Mouse (Mus musculus) intestine, embryonic 16.5 days (tissue): Measurements from ENCODE around the gene Ly6g6c. TPM values are rescaled to one million over a fixed set of nuclear protein-coding genes. Genes with fewer than 3 reads are reported as not detected.
"Not testable (repeated sequence)": the region's sequence is repeated elsewhere in the genome, so short reads cannot be mapped to it uniquely, and the experiment has no call there.

ENCODE experiments used
- ATAC-seq: fragments of 200-750 bp; cut with Nextera tagmentation; 2 replicates; pipeline ENCODE4 v1.8.0; 2017; ENCODE audit warnings: moderate TSS enrichment, moderate library complexity
- H3K27ac ChIP-seq: fragments of 300-500 bp; sonication (generic); 2 replicates; pipeline ENCODE4 v1.5.1; 2014; ENCODE audit warnings: mild to moderate bottlenecking, low read length
- H3K27me3 ChIP-seq: fragments of 300-500 bp; sonication (generic); replicated peaks from 2 replicates; pipeline ENCODE4 v1.6.1; 2014; ENCODE audit warnings: low read length, control low read depth, mixed read lengths; ENCODE audit not compliant: control insufficient read depth, insufficient read depth
- H3K36me3 ChIP-seq: fragments of 300-500 bp; sonication (generic); 2 replicates; pipeline ENCODE4 v1.6.1; 2014; ENCODE audit warnings: low read length, control low read depth; ENCODE audit not compliant: control insufficient read depth, insufficient read depth
- H3K4me1 ChIP-seq: fragments of 300-500 bp; sonication (generic); 2 replicates; pipeline ENCODE4 v1.6.1; 2014; ENCODE audit warnings: low read length, control low read depth, mixed read lengths; ENCODE audit not compliant: control insufficient read depth, insufficient read depth
- H3K4me2 ChIP-seq: fragments of 300-500 bp; sonication (generic); 2 replicates; pipeline ENCODE4 v1.6.1; 2014; ENCODE audit warnings: low read depth, low read length, control low read depth
- H3K4me3 ChIP-seq: fragments of 300-500 bp; sonication (generic); 2 replicates; pipeline ENCODE4 v1.5.1; 2014; ENCODE audit warnings: mild to moderate bottlenecking, low read length
- H3K9ac ChIP-seq: fragments of 300-500 bp; sonication (generic); 2 replicates; pipeline ENCODE4 v1.6.1; 2014; ENCODE audit warnings: low read depth, low read length
- H3K9me3 ChIP-seq: fragments of 300-500 bp; sonication (generic); 2 replicates; pipeline ENCODE4 v1.6.1; 2016; ENCODE audit warnings: low read length, control low read depth; ENCODE audit not compliant: control insufficient read depth
- WGBS: fragments of 180-500 bp; shearing (Covaris S2); extraction: QIAGEN DNeasy Blood & Tissue Kit; methylation state at CpG from one replicate; pipeline ENCODE4 v1.1.7; 2014; 5-methylcytosine and 5-hydroxymethylcytosine counted together
- polyA plus RNA-seq: library from polyadenylated mRNA; unstranded; fragments of >200 nt; fragmentation: Nextera tagmentation; extraction: Ambion mirVana; gene quantifications from 2 replicates; pipeline ENCODE4 v1.2.1, GENCODE M21; 2015

The Ly6g6c gene
- polyA plus RNA-seq, 1 experiment from 2014 or later: 0.24 TPM

DNA sequence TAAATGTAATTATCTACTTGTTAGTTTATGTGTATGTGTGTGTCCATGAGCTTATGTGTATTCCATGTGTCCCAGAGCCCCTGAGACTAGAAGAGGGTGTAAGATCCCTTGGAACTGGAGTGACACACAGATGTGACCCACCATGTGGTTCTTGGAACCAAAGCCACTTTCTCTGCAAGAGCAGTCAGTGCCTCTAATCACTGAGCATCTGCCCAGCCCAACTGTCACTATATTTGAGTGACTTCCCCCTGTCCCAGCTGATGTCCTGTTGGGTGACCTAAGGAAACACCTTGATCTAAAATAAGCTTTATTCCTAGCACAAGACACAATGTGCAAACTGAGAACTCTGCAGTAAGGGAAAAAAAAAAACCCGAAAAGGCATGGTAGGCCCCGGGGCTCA is 36.9 kb upstream of the Ly6g6c start:
- H3K4me3 ChIP-seq: no peak overlapping the region
- no peak overlapping the region for H3K9ac ChIP-seq
- H3K9me3 ChIP-seq: no peaks in the 10 kb centered on the region
- H3K36me3 ChIP-seq: no peaks in the 10 kb centered on the region
- ATAC-seq: no peak
- no peak overlapping the region for H3K27ac ChIP-seq
- no peaks in the 10 kb centered on the region for H3K27me3 ChIP-seq
- 80% methylated on average over 2 of the region's 2 CpGs for WGBS
- no peak overlapping the region for H3K4me2 ChIP-seq
- H3K4me1 ChIP-seq: peaks cover 15% of the 10 kb centered on the region

DNA sequence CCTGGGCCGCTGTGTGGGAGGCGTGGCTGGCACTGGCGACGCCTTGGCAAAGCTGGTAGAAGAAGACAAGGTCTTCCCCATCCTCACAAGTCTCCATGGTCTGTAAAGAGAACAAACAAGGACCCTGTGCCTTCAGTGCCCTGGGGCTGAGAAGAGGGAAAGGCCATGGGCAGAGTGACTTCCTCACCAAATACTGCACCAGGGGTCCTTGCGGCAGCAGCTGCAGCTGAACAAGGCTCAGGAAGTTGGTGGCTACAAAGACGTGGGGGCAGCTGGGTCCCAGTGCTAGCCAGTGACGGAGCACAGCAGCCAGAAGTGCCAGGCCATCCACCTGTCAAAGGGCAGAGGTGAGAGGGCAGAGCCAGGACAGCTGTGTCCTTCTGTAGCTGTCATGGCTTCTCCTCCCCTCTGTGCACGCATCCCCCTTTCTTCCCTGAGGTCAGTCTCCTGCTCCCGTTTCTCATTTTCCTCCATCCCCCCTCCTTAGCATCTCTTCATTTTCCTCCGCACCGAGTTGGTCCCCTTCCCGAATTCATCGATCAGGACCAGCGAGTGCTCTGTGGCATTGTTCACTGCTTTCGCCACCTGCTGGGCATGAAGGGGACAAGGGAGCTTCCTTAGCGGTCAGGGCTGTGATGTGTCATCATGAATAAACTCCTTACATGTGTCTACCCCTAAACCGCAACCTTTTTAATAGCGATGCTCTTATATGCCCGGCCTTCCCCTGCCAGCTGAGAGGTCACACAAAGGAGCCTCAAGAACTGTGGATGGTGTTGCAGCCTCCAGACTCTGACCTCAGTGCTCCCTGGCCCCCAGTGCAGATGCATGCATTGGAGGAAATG is 35.3 kb upstream of the Ly6g6c start:
- no peak overlapping the region for H3K4me2 ChIP-seq
- H3K4me1 ChIP-seq: peaks cover 5% of the 10 kb centered on the region
- H3K4me3 ChIP-seq: no peak overlapping the region
- no peaks in the 10 kb centered on the region for H3K36me3 ChIP-seq
- no peaks in the 10 kb centered on the region for H3K9me3 ChIP-seq
- H3K27me3 ChIP-seq: no peaks in the 10 kb centered on the region
- no peak for ATAC-seq
- peak overlapping the region; percentile 40 for H3K9ac ChIP-seq
- WGBS: 38% methylated on average over 19 of the region's 19 CpGs
- H3K27ac ChIP-seq: no peak overlapping the region

DNA sequence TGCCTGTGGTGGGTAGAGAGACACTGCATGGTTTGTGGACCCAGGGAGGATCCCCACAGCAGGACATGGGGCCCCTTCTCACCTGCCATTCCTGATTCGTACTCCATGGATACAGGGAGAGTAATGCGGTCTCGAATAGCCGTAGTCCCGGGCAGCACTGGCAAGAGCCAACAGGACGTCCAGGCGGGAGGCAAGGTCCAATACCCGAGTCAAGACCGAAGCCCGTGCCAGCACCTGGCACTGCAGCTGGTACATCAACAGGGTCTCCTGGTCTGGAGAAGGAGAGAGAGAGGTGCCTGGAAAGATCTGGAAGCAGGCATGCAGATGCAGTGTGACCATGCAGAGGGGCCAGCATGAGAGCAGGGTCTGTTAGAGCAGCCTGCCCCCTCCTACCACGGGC is 33.9 kb upstream of the Ly6g6c start:
- no peaks in the 10 kb centered on the region for H3K9me3 ChIP-seq
- H3K4me2 ChIP-seq: no peak overlapping the region
- no peak overlapping the region for H3K4me3 ChIP-seq
- H3K27me3 ChIP-seq: no peaks in the 10 kb centered on the region
- H3K27ac ChIP-seq: no peak overlapping the region
- H3K36me3 ChIP-seq: no peaks in the 10 kb centered on the region
- no peak for ATAC-seq
- H3K9ac ChIP-seq: no peak overlapping the region
- 90% methylated on average over 11 of the region's 11 CpGs for WGBS
- H3K4me1 ChIP-seq: peaks cover 5% of the 10 kb centered on the region; the same call in 1 of the 2 replicates

DNA sequence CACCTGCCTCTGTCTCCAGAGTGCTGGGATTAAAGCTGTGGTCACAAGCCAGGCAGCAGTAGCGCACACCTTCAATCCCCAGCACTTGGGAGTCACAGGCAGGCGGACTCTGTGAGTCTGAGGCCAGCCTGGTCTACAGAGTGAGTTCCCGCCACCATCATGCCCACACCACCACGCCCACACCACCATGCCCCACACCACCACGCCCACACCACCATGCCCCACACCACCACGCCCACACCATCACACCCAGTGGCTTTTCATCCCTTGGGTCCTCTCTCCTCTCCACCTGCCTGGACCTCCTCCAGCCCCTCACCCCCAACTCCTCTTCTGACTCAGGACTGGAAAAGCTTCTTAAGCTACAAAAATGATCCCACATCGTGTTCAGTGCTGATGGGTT is 33.3 kb upstream of the Ly6g6c start:
- Histone ChIP-seq H3K4me1 (peaks cover 5% of the 10 kb centered on the region; the same call in 1 of the 2 replicates), H3K4me3 (no peak overlapping the region), H3K27ac (no peak overlapping the region), H3K36me3 (no peaks in the 10 kb centered on the region), H3K27me3 (no peaks in the 10 kb centered on the region), H3K4me2 (no peak overlapping the region), H3K9ac (no peak overlapping the region), H3K9me3 (no peaks in the 10 kb centered on the region)
- 85% methylated on average over 7 of the region's 7 CpGs for WGBS
- no peak for ATAC-seq

DNA sequence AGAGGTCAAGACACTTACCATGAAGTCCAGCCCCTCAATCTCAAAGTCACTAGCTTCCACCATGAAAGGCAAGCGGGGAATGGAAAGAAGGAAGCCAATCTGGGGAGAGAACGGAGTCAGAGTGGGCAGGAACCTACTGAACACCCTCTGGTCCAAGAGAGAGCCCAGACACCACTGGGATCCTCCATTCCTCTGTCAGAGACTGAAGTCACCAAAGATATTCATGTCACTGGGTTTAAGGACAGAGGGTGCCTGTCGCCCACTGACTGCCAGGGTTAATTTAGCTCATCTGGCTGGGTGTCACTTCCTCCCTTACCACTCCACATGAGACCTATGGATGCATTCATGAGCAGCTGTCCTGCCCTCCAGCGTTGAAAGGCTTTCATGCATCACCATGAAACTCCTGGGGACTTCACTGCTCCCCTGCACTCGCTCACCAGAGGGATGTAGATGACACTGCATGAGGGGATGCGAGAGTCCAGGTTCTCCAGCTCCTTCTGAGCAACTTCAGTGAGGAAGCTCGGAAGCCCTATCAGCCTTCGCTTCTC is 32.8 kb upstream of the Ly6g6c start:
- WGBS: 74% methylated on average over 8 of the region's 8 CpGs
- no peak for ATAC-seq

DNA sequence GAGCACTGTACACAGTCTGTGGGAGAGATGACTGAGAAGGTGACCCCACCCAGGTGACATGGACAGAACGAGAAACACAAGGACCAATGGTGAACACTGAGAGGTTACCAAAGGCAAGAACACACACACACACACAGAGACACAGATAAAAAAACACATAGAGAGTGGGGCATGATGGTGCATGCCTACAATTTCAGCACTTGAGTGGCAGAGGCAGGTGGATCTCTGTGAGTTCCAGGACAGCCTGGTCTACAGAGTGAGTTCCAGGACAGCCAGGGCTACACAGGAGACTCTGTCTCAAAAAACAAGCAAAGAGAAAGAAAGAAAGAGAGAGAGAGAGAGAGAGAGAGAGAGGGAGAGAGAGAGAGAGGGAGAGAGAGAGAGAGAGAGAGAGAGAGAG is 31.5 kb upstream of the Ly6g6c start:
- H3K4me1 ChIP-seq, H3K9me3 ChIP-seq, H3K27me3 ChIP-seq, H3K36me3 ChIP-seq, H3K4me2 ChIP-seq, ATAC-seq, H3K4me3 ChIP-seq, H3K27ac ChIP-seq, H3K9ac ChIP-seq: not testable (repeated sequence)
- 52% methylated on average over 1 of the region's 1 CpGs for WGBS

More for the DNA sequence above, 32.8 kb upstream of the Ly6g6c start:
- no peak overlapping the region for H3K4me2 ChIP-seq
- no peaks in the 10 kb centered on the region for H3K9me3 ChIP-seq
- no peak overlapping the region for H3K27ac ChIP-seq
- H3K4me3 ChIP-seq: no peak overlapping the region
- no peaks in the 10 kb centered on the region for H3K27me3 ChIP-seq
- H3K36me3 ChIP-seq: no peaks in the 10 kb centered on the region
- peaks cover 3% of the 10 kb centered on the region; the same call in 1 of the 2 replicates for H3K4me1 ChIP-seq
- no peak overlapping the region for H3K9ac ChIP-seq

DNA sequence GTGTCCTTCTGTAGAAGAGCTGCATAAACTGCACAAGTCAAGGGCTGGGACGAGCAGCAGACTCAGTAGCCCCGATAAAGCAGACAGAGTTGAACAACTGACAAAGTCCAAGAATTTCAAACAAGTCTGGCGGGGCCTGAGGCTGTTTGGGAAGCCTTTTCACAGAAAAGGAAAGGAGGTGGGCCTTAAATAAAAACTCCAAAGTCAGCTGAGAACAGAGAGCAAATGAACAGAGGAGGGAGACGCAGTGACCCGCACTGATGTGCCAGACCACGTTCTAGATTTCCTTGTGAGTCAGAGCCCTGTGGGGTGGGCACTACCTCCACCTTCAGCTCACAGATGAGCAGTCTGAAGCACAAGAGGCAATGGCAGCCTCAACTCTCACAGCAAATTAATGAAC is 30.3 kb upstream of the Ly6g6c start:
- no peaks in the 10 kb centered on the region for H3K9me3 ChIP-seq
- H3K4me3 ChIP-seq: no peak overlapping the region
- H3K27me3 ChIP-seq: no peaks in the 10 kb centered on the region
- ATAC-seq: no peak
- no peaks in the 10 kb centered on the region for H3K4me1 ChIP-seq
- H3K4me2 ChIP-seq: no peak overlapping the region
- no peaks in the 10 kb centered on the region for H3K36me3 ChIP-seq
- 58% methylated on average over 6 of the region's 6 CpGs for WGBS
- no peak overlapping the region for H3K27ac ChIP-seq
- 0 out of 2 replicates have a peak overlapping the region, but pooled peaks have one; percentile 32 for H3K9ac ChIP-seq

DNA sequence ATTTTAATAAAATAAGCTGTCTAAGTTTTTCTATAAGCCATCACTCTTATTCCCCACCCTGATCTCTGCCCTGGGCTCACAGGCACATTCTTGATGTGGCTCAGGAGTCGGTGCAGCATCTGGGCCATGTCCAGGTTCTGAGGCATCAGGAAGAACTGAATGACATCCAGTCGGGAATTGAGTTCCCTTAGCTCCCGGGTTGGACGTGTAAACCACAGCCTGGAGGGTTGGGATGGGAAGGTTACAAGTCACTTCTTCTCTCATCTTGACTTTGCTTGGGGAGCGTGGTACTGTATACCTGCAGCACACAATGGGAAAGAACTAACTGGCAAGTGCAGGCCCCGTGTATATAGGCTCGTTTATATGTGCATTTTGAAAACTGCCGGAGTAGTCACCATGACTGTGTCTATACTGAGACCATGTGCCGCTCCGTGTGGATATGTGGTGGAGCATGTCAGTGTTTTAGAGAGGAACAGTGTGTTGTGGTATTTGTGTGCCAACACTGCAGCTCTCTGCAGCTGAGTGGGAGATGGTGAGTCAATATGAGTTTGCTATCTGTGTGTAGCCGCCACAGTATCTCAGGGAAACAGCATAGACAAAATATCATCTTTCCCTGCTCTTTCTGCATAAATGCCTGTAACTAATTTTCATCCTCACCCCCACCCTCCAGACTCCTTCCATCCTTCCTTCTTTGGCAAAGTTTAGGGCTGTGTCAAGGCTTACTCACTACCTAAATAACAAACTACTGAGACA is 25.9 kb upstream of the Ly6g6c start:
- ATAC-seq: no peak
- H3K27ac ChIP-seq: no peak overlapping the region
- H3K27me3 ChIP-seq: no peaks in the 10 kb centered on the region
- no peak overlapping the region for H3K9ac ChIP-seq
- no peak overlapping the region for H3K4me2 ChIP-seq
- no peaks in the 10 kb centered on the region for H3K36me3 ChIP-seq
- peaks cover 4% of the 10 kb centered on the region for H3K4me1 ChIP-seq
- H3K4me3 ChIP-seq: no peak overlapping the region
- H3K9me3 ChIP-seq: no peaks in the 10 kb centered on the region
- WGBS: 82% methylated on average over 11 of the region's 11 CpGs

DNA sequence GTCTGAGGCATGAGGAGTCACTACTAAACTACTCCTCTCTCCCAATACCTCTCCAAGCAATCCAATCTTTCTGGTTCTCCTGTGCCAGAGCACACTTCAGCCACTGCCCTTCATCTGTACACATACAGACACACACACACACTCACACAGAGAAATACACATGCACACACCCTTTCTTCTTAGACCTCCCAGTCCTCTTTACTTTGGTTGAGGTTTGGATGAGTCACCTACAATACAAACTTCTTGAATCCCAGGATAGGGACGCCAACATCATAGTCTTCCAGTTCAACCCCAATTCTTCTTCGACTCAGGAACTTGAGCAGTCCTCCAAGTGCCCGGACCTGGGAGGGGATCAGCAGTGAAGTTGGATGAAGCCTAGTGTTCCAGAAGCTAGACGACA is 21.4 kb upstream of the Ly6g6c start:
- Histone ChIP-seq H3K4me1 (peaks cover 32% of the 10 kb centered on the region), H3K9me3 (no peaks in the 10 kb centered on the region), H3K27me3 (no peaks in the 10 kb centered on the region), H3K36me3 (no peaks in the 10 kb centered on the region), H3K27ac (peak overlapping the region; percentile 10), H3K9ac (no peak overlapping the region), H3K4me3 (no peak overlapping the region), H3K4me2 (no peak overlapping the region)
- no peak for ATAC-seq
- WGBS: 82% methylated on average over 4 of the region's 4 CpGs
